7 mouse cellular contexts compared by ENCODE assay signal in genomic region chr1:161876553-161877447, GRCm38 (mm10). TPM values are rescaled to one million over a fixed set of nuclear protein-coding genes. Genes with fewer than 3 reads are reported as not detected.
DNase-seq lines count a peak whose midpoint lies in the region; ATAC-seq lines count a peak whose summit lies in the region.

Gene Suco (minus strand): TSS chr1:161876682.

- peak within 1 kb of the TSS; percentile 75 for H3K4me2 ChIP-seq in intestine, embryonic 15.5 days (replicated peaks)

- under 1% methylated on average over 74 of the region's 74 CpGs for WGBS in intestine, embryonic 15.5 days
- under 1% methylated on average over 71 of the region's 74 CpGs for WGBS in midbrain, embryonic 10.5 days

- no peaks in the 10 kb centered on the region for H3K36me3 ChIP-seq in intestine, embryonic 15.5 days
- H3K36me3 ChIP-seq in midbrain, embryonic 10.5 days, result no peaks in the 10 kb centered on the region

- ATAC-seq in intestine, embryonic 15.5 days, result peak; percentile 98

- DNase-seq in adrenal gland, adult 2 months, result peak; percentile 100
- peak; percentile 99 for DNase-seq in embryo, embryonic 11.5 days (ENCODE audit: low read depth, low spot score)
- peak; percentile 99 to 100 for DNase-seq in gastrocnemius, postnatal 36 days
- DNase-seq in left cerebral cortex, postnatal 25 days (ENCODE audit: low spot score in 2 of 2), result peak; percentile 100
- peak; percentile 100 for DNase-seq in midbrain, embryonic 10.5 days (ENCODE audit: low spot score)
- peak; percentile 99 for DNase-seq in right cerebral cortex, postnatal 4 days

- H3K9ac ChIP-seq in intestine, embryonic 15.5 days, result peak within 1 kb of the TSS; percentile 82

- H3K27ac ChIP-seq in intestine, embryonic 15.5 days, result peak within 1 kb of the TSS; percentile 97
- peak within 1 kb of the TSS; percentile 97 for H3K27ac ChIP-seq in midbrain, embryonic 10.5 days (replicated peaks)

- H3K9me3 ChIP-seq in intestine, embryonic 15.5 days, result no peaks in the 10 kb centered on the region
- H3K9me3 ChIP-seq in midbrain, embryonic 10.5 days (replicated peaks), result no peaks in the 10 kb centered on the region

- H3K27me3 ChIP-seq in intestine, embryonic 15.5 days (replicated peaks), result no peaks in the 10 kb centered on the region
- H3K27me3 ChIP-seq in midbrain, embryonic 10.5 days (ENCODE audit: low read depth, poor library complexity, severe bottlenecking), result no peaks in the 10 kb centered on the region

- peaks cover 8% of the 10 kb centered on the region for H3K4me1 ChIP-seq in intestine, embryonic 15.5 days (replicated peaks)
- peaks cover 28% of the 10 kb centered on the region for H3K4me1 ChIP-seq in midbrain, embryonic 10.5 days

- peak within 1 kb of the TSS; percentile 81 for H3K4me3 ChIP-seq in intestine, embryonic 15.5 days (replicated peaks)
- peak within 1 kb of the TSS; percentile 70 for H3K4me3 ChIP-seq in midbrain, embryonic 10.5 days

- intact Hi-C loops in gastrocnemius, postnatal 36 days (cut with DNase I), result loop anchor here (5.0 kb wide), 1 partner anchor 91 kb away; the partner anchor contains the start of gene Pigc
- intact Hi-C loops in left cerebral cortex, postnatal 25 days (cut with DNase I), result loop anchor here (2.0 kb wide), 1 partner anchor 92 kb away; the partner anchor contains the start of gene Pigc

RNA-seq across cellular contexts. Expression of gene Suco, which starts in this region (rescaled TPM):
- total RNA-seq in adrenal gland, adult 2 months (2021), result 10 to 100 TPM; 38.8 to 48.0 TPM
- 1.5 and 1.9 TPM in 2 replicates for polyA plus RNA-seq in adrenal gland, adult 2 months (2012; rRNA removed)
- 10 to 100 TPM in 1 of 2 experiments, 1 to 10 TPM in 1; 8.5 to 16.2 TPM for total RNA-seq in gastrocnemius, postnatal 36 days (2021)
- 14.0 and 21.9 TPM in 2 replicates for polyA plus RNA-seq in intestine, embryonic 15.5 days (2015; fragmentation: Nextera tagmentation; extraction: Ambion mirVana)
- 10 to 100 TPM; 33.9 to 35.5 TPM for total RNA-seq in left cerebral cortex, postnatal 25 days (2021)
- polyA plus RNA-seq in midbrain, embryonic 10.5 days (2016; fragmentation: Nextera tagmentation; extraction: Ambion mirVana), result 19.0 and 20.8 TPM in 2 replicates

Comparison
In these comparisons a context has a peak if more than half of its experiments do, and no peak if none do; other contexts are left out.
1. Peak in every context shown above with its lines: DNase-seq, ATAC-seq, H3K4me3 ChIP-seq and H3K27ac ChIP-seq.